ENCODE assay signal across 9 mouse cellular contexts in genomic region chr15:27495981-27496401, GRCm38 (mm10). TPM values are rescaled to one million over a fixed set of nuclear protein-coding genes. Genes with fewer than 3 reads are reported as not detected.
DNase-seq lines count a peak whose midpoint lies in the region; ATAC-seq and TF ChIP-seq lines count a peak whose summit lies in the region.
"Had no signal": no experiment of that assay in that cellular context is flagged by ENCODE, and none has a peak within 500 bp of the region (broad histone marks: within the 10 kb centered on the region; RNA-seq: fewer than 3 reads in every experiment).

No protein-coding gene starts in this region.

- DNase-seq in embryo, embryonic 10 days (ENCODE audit: low spot score) = peak; percentile 57
- no peak for DNase-seq in embryo, embryonic 9.5 days (ENCODE audit: extremely low spot score)
- DNase-seq in stomach, postnatal 0 days (ENCODE audit: low spot score) = no peak
- DNase-seq in right cerebral cortex, postnatal 10 days (ENCODE audit: low spot score in 2 of 2) = no peak
- no peak for DNase-seq in adrenal gland, postnatal 36 days
- DNase-seq in adrenal gland, postnatal 25 days = no peak

- no peak overlapping the region for H3K9ac ChIP-seq in stomach, embryonic 16.5 days (ENCODE audit: low read length)
- no peak overlapping the region for H3K9ac ChIP-seq in stomach, postnatal 0 days (ENCODE audit: low read length)
- peak overlapping the region; percentile 64 for H3K9ac ChIP-seq in liver, embryonic 12.5 days

- ATAC-seq in stomach, embryonic 16.5 days (ENCODE audit: insufficient read depth, low FRiP score) = peak; percentile 17; the same call in 1 of the 2 replicates
- ATAC-seq in stomach, postnatal 0 days (ENCODE audit: low FRiP score, low TSS enrichment) = no peak
- no peak for ATAC-seq in liver, embryonic 12.5 days

- no peak for TF ChIP-seq EP300 in stomach, postnatal 0 days (optimal IDR thresholded peaks at IDR 0.05)

- H3K27me3 ChIP-seq in stomach, embryonic 16.5 days (ENCODE audit: control insufficient read depth, insufficient read depth, low read length) = no peaks in the 10 kb centered on the region
- no peaks in the 10 kb centered on the region for H3K27me3 ChIP-seq in stomach, postnatal 0 days (ENCODE audit: control insufficient read depth, insufficient read depth, low read length)
- H3K27me3 ChIP-seq in liver, embryonic 12.5 days (replicated peaks) = no peaks in the 10 kb centered on the region; the same call in 1 of the 2 replicates

- no peak for TF ChIP-seq CTCF in stomach, postnatal 0 days (IDR thresholded peaks at IDR 0.05; ENCODE audit: low read depth)

- H3K27ac ChIP-seq in stomach, embryonic 16.5 days (ENCODE audit: low read length) = no peak overlapping the region
- no peak overlapping the region for H3K27ac ChIP-seq in stomach, postnatal 0 days (replicated peaks)
- H3K27ac ChIP-seq in liver, embryonic 12.5 days = peak overlapping the region; percentile 93
- H3K27ac ChIP-seq: kidney, postnatal 0 days had no signal

- WGBS in stomach, embryonic 16.5 days = 37% methylated on average over 5 of the region's 5 CpGs
- 33% methylated on average over 5 of the region's 5 CpGs for WGBS in stomach, postnatal 0 days
- WGBS in liver, embryonic 12.5 days (ENCODE audit: insufficient replicate concordance) = 58% methylated on average over 5 of the region's 5 CpGs

- no peak overlapping the region for H3K4me3 ChIP-seq in stomach, embryonic 16.5 days (replicated peaks; ENCODE audit: low read length)
- H3K4me3 ChIP-seq in stomach, postnatal 0 days (ENCODE audit: low read depth, low read length) = no peak overlapping the region
- no peak overlapping the region for H3K4me3 ChIP-seq in liver, embryonic 12.5 days

- peaks cover 36% of the 10 kb centered on the region for H3K4me1 ChIP-seq in stomach, embryonic 16.5 days (ENCODE audit: control insufficient read depth, insufficient read depth, low read length)
- no peaks in the 10 kb centered on the region for H3K4me1 ChIP-seq in stomach, postnatal 0 days (replicated peaks; ENCODE audit: control insufficient read depth, insufficient read depth)
- peaks cover 100% of the 10 kb centered on the region for H3K4me1 ChIP-seq in liver, embryonic 12.5 days

- no peaks in the 10 kb centered on the region for H3K9me3 ChIP-seq in stomach, embryonic 16.5 days (replicated peaks; ENCODE audit: control insufficient read depth, low read length)
- H3K9me3 ChIP-seq in stomach, postnatal 0 days (ENCODE audit: control insufficient read depth, low read length) = no peaks in the 10 kb centered on the region
- H3K9me3 ChIP-seq in liver, embryonic 12.5 days (replicated peaks) = no peaks in the 10 kb centered on the region

- H3K4me2 ChIP-seq in stomach, embryonic 16.5 days (ENCODE audit: low read depth, low read length) = no peak overlapping the region
- no peak overlapping the region for H3K4me2 ChIP-seq in stomach, postnatal 0 days (replicated peaks; ENCODE audit: low read depth)
- peak overlapping the region; percentile 65 for H3K4me2 ChIP-seq in liver, embryonic 12.5 days

- H3K36me3 ChIP-seq in stomach, embryonic 16.5 days (ENCODE audit: control insufficient read depth, insufficient read depth, low read length) = no peaks in the 10 kb centered on the region
- no peaks in the 10 kb centered on the region for H3K36me3 ChIP-seq in stomach, postnatal 0 days (ENCODE audit: control insufficient read depth, insufficient read depth, low read length)
- H3K36me3 ChIP-seq in liver, embryonic 12.5 days = no peaks in the 10 kb centered on the region

RNA-seq across cellular contexts. Expression of gene Ank, which starts 29.5 kb away (rescaled TPM):
- 7.4 and 8.2 TPM in 2 replicates for polyA plus RNA-seq in stomach, embryonic 16.5 days (2015; fragmentation: Nextera tagmentation; extraction: Ambion mirVana)
- 16.2 and 20.3 TPM in 2 replicates for polyA plus RNA-seq in stomach, postnatal 0 days (2015; fragmentation: Nextera tagmentation; extraction: Ambion mirVana)
- polyA plus RNA-seq in liver, embryonic 12.5 days (2016; fragmentation: Nextera tagmentation; extraction: Ambion mirVana) = 13.6 and 14.2 TPM in 2 replicates
- total RNA-seq in adrenal gland, postnatal 36 days (2021) = 10 to 100 TPM; 43.8 to 56.4 TPM
- total RNA-seq in adrenal gland, postnatal 25 days (2021) = 43.3 and 44.0 TPM in 2 replicates
